Mouse (Mus musculus): ENCODE results near the gene Ank3.

Ank3 gene

DNA sequence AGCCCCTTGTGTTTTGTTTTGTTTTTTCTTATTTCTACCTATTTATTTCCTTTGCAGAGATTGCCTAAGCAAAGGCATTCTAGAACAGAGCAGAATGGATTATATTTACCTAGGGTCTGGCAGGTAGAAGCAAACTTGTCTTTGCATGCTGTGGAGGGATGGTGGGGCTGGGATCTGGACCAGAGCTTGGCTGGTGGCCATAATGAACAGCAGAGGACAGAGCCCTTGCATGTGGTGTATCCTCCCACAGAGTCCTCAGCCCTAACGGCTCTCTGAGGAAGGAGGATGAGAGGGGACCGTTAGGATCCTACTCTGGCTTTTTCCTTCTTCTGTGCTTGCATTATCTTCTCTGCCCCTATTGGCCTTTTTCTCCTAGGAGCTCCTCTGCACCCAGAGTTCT lies 79.1 kb downstream of the Ank3 start:
- no peak for DNase-seq (ENCODE audit: low spot score in 2 of 2)

DNA sequence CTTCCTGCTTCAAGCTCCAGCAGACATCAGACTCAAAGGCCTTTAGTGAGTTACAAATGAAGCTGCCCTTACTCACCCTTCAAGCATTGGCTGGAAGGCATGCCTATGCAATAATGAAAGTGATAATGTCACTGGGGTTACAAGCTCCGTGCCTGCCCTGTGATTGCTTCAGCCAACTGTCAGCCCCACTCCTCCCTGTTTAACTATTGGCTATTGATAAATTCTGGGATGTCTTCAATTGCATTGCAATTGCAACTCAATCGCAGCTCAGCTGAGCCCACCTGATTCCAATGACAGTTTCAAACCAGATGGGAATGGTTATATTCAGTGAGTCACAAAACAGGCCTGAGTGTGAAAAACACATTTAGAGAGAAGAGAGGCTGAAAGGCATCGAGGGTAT lies 80.3 kb downstream of the Ank3 start:
- DNase-seq (ENCODE audit: low spot score in 2 of 2), result no peak

DNA sequence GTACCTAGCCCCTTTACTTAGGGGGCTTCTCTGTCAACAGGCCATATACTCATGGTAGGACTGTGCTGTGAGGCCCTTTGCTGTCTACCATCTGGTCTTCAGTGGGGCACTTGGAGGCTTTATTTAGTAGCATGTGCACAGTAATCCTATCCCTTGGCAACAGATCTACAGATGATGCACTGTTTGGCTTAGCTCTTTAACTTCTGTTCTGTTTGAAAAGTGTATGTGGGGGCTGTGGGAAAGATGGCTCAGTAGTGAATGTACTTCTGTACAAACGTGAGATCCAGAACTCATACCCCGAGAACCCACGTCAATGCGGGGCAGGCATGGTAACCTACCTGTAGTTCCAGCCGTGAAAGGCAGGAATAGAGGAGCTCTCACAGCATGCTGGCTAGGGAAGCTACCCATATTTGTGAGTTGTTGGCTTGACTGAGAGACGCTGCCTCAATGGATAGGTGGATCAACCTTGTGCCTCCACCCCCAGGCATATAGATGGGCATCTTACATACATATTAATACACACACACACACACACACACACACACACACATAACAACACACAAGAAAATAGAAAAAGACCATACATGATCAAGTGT lies 86.7 kb downstream of the Ank3 start:
- no peak for DNase-seq (ENCODE audit: low spot score in 2 of 2)

DNA sequence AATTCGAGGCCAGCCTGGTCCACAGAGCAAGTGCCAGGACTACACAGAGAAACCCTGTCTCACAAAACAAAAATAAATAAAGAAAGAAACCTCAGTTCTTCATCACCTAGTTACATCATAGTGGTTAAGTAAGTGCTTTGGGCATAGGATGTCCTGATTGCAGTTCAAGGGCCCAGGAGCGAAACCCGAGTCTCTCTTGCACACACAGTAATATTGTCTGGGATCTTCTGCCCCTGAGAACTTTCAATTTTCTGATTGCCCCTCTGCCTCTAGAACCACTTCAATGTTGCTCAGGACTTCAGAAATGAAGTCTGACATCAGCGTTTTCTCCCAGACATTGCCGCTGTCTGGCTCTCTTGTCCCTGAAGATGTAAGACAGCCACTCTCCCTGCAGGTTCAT lies 91.6 kb downstream of the Ank3 start:
- no peak for DNase-seq (ENCODE audit: low spot score in 2 of 2)

DNA sequence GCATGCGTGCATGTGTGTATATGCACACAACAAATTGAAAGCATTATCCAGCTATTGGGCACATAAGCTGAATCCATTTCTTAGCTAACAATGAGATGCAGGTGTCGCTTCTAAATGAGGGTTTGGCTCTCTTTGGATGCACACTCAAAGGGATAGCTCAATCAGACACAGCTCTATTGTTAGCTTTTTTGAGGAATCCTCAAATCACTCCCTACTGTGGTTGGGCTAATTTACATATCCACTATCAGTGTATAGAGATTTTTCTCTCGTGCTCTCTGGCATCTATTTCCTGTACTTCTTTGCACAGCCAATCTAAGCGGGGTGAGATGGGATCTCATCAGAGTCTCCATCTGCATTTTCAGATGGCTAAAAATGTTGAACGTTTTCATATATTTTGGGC lies 93.4 kb downstream of the Ank3 start:
- no peak for DNase-seq (ENCODE audit: low spot score in 2 of 2)

DNA sequence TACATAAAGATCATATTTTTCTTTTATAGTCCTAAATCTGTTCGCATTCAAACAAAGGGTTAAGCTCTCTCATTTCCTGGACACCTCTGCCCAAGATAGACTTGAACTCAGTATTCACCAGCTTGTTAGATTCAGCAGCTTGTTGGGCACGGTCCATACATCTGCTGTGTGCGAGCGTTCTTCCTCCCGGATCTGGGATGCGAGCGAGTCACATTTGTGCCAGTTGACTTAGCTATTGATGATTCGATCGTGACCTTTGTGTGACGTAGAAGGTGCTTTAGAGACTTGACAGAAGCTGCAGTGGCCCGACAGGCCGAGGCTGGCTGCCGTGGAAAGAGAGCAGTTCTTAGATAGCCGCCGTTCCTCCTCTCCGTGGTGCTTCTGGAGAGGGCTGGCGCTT lies 98.8 kb downstream of the Ank3 start:
- no peak for DNase-seq (ENCODE audit: low spot score in 2 of 2)

DNA sequence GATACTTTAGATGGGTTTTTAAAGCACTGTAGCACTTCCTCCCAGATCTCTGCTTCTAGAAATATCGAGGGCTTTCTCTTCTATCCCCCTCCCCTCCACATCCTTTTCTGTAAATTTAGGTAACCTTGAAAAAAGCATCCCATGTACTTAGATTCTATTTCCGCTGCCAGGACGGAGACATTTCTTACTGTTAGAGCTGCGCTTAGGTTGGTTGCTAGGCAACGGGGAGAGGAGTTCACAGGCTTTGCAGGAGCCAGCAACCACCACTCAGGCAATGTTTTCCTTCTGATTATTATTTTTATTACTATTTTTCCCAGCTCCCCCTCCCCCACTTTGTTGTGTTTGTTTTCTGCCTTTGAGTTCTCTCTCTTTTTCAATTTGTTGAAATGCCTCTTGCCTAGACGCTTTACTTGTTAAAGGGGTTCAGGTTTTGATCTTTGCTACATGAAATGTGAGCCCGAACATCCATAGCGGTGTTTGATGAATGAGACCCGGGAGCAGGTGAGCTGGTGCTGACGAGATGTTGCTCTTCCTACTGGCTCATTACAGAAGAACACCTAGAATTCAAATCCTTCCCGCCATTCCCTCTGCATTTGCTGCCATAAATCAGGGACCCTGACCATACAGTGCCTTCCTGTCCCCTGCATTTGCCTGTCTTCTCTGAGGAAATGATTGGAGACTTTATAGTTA lies 101.7 kb downstream of the Ank3 start:
- no peak for DNase-seq (ENCODE audit: low spot score in 2 of 2)

DNA sequence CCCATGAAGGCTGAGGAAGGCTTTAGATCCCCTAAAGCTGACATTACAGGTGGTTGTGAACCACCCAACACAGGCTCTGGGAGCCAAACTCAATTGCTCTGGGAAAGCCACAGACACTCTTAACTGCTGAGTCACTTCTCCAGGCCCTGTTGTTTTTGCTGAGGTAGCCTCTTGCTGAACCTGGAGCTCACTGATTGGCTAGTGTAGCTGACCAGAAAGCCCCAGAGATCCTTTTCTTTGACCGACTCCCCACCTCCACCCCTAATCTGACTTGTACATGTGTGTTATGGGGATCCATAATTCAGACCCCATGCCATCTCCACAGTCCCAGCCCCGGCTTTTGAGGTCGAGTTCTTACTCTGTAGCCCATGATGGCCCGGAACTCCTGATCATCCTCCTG lies 105.2 kb downstream of the Ank3 start:
- no peak for DNase-seq (ENCODE audit: low spot score in 2 of 2)

DNA sequence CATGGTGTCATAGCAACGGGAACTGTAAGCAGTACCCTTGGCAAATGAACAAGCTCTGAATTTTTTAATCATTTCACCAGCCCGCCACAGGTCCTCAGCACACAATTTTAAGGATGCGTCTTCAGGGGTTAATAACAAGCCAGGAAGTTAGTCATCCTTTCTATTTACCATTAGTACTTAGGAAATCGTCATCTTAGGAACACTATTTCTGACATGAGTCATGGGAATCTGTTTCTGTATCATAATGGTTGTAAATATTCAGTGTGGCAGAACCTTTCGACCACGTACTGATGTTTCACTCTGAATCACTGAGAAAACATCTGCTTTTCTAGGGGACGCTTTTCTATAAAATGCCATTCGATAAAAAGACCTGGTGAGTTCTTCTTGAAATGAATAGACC lies 109.1 kb downstream of the Ank3 start:
- DNase-seq (ENCODE audit: low spot score in 2 of 2), result no peak

DNA sequence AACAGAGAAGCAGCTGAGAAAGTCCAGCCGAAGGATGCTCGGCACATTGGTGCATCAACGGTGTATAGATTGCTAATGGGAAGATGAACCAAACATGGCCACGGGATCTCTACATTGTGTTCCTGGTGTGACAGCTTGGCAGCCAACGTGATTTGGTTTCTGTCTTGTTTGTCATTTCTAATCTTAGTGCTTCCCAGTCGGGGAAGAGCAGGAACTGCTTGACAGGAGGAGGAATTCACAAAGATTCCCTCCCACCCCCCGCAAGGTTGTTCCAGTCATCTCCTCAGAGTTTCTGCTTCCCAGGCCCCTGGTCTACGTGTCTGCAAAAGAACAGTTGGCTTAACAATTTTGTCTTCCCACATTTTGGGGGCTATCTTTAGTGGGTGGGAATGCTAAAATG lies 111.8 kb downstream of the Ank3 start:
- DNase-seq (ENCODE audit: low spot score in 2 of 2), result no peak

DNA sequence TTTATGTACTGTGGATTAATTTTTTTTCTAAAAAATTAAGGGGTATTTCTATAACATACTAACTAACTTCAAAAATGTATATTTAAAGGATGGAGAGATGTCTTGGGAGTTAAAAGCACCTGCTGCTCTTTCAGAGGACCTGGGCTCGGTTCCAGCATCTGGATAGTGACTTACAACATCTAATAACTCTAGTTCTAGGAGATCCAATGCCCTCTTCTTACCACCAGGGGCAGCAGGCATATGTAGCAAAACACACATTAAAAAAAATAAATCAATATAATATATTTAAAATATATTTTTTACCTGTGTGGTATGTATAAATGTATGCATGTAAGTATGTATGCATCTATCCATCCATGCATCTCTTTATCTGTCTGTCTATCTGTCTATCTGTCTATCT lies 112.7 kb downstream of the Ank3 start:
- DNase-seq (ENCODE audit: low spot score in 2 of 2), result no peak

DNA sequence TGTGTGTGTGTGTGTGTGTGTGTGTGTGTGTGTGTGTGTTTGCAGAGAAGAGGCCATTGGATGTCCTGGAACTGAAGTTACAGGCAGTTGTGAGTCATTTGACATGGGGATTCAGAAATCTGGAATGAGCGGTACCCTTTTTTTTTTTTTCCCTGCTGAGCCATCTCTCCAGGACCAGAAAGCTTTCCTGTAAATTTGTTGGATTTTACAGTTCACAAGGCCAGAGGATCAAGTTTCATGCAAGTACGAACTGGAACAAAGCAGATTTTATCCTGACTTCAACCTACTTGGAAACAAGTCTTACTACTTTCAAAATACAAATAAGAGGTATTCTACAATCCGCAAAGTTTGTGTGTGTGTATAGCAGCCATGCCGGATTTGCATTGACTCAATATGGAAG lies 123.4 kb downstream of the Ank3 start:
- no peak for DNase-seq (ENCODE audit: low spot score in 2 of 2)

DNA sequence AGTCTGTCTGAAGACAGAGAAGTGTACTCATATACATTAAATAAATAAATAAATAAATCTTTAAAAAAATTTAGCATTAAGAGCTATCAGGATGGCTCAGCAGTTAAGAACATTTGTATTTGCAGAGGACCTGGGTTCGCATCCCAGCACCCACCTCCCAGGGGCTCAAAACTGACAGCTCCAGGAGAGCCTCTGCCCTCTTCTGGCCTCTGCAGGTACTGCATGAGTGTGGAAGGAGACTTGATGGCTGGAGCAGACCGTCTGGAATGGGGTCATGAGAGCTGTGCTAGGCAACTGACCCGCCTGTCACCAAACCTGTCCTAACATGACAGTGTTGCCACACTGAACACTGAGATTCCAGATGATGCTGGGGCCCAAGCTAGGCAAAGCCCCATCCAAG lies 124.6 kb downstream of the Ank3 start:
- DNase-seq (ENCODE audit: low spot score in 2 of 2), result no peak

DNA sequence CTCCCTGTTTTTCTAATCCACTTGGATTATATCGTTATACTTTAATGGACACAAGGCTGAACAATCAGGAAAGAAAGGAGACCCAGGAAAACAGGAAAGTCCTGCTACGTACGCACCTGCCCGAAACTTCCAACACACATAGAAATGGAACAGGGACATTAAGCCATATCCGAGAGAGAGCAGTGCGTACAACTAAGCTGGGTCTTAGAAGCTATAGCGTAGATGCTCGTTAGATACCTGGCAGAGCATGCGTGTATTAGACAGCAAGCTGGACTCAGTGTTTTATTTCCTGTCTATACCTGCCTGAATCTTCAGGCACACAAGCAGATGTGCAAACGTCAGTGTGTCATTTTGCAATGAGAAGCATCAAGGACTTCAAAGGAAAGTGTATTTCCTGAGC lies 128.7 kb downstream of the Ank3 start:
- DNase-seq (ENCODE audit: low spot score in 2 of 2), result no peak

DNA sequence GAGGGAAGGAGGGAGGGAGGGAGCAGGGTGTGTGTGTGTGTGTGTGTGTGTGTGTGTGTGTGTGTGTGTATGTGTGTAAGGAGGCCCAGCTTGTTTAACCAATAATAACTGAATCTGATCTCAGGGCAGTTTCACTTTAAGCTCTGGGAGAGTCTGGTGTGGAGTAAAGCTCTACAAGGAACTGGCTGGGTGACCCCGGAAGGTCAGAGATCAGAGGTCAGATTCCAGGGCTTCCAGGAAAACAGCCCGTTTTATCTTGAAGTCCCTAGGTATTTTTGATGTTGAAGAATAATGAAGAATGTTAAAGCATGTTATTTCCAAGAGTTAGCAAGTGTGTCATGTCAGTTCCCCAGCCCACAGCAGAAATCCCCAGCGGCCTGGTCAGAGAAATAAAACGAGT lies 130.2 kb downstream of the Ank3 start:
- no peak for DNase-seq (ENCODE audit: low spot score in 2 of 2)

DNA sequence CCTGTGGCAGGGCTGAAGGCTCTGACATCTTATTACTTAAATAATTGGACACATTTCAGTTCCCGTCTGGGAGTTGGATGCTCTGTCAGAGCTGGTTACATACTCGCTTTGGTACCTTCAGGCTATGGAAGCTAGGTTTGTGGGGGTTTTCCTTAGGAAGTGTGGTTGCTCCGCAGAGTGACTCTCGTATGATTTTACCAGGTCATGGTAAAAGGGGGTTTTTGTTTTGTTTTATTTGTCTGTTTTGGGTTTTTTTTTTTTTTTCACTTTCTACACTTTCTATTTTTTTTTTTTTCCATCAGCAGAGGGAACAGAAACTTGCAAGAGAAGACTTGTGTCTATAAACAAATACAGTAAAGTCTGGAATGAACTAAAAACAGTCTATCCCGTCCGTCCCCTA lies 131.8 kb downstream of the Ank3 start:
- DNase-seq (ENCODE audit: low spot score in 2 of 2), result no peak

DNA sequence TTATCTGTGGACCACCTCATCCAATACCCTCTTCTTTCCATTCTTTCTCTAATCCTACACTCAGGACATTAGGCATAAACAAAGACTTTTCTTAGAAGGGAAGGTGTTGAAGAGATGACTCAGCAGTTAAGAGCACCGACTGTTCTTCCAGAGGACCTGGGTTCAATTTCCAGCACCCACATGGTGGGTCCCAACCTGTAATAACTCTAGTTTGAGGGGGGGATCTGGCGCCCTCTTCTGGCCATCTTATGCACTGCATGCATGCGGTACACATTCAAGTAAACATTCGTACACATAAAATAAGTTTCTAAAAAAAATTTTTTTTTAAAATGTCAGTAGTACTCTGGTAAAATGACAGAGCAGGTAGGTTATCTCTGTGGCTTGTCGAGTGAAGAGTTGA lies 133.0 kb downstream of the Ank3 start:
- no peak for DNase-seq (ENCODE audit: low spot score in 2 of 2)

DNA sequence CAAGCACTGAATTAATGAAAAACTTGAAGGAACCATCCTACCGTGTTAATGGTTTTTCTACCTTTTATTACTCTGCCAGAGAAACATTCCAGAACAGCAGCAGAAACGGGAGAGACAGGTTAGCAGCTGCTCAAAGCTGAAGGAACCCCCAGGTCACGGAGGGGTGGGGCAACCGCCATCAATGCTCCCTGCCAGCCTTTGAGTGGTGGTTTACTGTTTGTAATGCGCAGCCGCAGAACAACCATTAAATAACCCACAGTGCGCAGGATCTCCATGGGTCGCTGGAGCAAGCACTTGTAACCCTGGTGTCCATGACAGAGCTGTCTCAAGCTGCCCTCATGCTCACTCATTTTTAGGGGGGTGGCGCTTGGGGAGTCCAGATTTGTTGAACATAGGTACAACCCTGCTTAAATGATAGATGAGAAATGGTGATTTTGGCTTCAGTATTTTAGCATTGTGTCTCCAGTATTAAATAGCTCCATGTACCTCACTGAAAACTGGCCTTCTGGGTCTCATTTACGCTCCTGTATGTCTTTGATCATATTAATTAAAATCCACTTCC lies 133.7 kb downstream of the Ank3 start:
- DNase-seq (ENCODE audit: low spot score in 2 of 2), result no peak

DNA sequence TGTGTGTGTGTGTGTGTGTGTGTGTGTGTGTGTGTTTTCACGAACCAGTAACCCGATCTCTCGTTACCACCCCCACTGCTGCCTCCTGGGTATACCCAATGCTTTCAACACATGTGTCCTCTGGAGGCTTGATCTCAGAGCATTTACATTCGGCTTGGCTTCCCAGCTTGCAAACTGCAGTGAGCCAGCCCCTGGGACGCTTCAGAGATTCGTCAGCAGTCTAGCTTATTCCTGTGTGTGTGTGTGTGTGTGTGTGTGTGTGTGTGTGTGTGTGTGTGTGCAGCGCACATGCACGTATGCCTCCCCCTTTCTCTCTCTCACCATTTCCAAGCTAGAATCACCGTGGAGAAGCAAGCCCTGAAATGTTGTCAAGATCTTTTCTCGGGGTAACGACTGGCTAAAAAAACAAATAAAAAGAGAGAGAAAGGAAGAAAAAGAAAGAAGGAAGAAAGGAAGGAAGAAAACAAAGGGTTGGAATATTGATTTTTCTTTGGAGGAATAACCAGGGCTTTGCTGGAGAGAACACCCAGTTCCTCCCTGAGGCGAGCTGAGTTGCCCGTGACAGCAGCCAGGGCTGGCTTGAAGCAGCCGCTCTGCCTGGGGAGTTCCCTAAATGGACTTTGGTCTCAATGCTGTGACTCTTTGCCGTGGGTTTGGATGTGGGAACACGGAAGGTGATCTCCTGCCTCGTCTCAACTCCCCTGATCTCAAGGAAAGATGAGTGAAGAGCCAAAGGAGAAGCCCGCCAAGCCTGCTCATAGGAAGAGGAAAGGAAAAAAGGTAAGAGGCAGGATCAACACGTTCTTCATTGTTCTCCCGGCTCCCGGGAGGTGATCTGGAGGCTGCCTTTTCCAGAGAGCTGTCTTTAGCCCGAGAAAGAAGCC lies 135.2 kb downstream of the Ank3 start:
- DNase-seq (ENCODE audit: low spot score in 2 of 2), result no peak

DNA sequence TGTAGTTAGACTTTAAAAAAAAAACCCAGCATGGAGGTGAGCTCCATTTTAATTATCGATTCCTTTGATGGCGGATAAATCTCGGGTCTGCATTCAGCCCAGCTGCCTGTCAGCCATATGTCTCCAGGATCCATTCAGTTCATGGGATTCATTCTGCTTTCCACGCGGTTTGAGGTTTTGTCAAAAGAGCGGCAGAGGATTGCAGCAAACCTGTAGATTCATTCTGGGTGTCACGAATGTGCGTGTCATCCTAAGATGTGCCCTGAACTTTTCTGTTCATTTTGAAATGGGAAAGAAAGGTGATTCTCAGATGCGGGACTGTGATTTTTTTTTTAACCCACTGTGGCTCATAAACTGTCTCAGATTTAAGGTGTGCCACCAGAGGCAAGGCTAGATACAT lies 136.1 kb downstream of the Ank3 start:
- no peak for DNase-seq (ENCODE audit: low spot score in 2 of 2)

DNA sequence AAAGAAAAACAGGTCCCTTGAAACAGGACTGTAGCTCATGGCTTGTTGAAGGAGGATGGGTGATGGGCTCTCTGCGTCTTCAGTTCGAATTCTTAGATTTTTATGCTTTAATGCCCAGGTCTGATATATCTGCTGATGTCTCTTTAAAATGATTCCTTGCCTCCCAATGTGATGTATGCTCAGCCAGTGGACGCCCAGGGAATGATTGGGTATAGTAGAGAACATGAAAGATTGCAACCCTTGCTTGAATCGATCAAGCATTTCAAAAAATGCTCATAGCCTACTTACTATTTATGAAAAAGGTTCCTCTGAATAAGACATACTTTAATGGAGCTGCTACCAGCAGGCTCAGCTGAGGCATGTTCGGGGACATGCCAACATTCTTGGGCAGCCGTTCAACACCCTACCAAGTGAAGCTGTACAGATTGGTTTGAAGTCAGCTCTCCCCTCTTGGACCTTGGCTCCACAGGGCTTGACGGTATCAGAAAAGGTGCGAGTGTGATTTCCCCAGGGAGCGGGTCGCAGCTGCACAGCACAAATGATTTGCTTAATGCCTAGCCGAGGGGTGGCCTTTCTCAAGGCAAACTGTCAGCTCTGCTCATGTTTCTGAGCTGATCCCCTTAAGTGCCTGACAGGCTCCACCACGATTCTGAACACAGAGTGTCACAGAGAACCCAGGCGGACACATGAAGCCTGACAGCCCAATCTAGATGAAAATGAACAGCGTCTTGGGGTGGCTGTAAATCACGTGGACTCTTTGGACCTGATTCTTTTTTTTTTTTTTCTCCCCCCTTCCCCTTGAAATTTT lies 136.8 kb downstream of the Ank3 start:
- no peak for DNase-seq (ENCODE audit: low spot score in 2 of 2)

DNA sequence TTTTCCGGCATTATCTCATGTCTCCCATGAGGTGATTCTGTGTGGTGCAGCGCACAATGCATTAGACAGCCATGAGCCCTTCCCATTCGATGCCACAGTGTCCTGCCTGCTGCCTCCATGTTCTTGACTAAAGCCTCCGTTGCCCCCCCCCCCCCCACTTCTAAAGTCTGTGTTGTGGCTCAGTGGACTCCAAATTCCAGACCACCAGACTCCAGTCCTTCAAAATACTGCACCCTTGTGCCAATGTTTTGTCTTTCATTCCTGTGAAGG lies 137.3 kb downstream of the Ank3 start:
- no peak for DNase-seq (ENCODE audit: low spot score in 2 of 2)

Measured in spleen, postnatal 14 days (tissue).